12 mouse cellular contexts compared by ENCODE assay signal in the genomic region with DNA sequence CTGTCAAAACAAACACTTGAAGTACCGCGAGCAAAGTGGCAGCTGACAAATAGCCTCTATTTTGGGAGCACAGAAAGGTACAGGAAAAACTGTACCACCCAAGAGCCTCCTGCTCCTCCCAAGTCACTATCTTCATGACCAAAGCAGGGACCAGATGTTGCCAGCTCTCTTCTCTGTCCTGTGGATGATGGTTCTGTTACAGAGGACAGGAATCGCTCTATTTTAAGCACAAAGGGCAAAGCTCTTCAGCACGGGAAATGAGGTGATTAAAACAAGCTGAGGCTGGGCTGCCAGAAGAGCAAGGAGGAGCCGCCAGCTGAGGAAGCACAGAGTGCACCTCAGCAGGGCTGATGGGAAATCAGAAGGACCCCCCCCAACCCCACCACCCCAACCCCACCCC.
DNase-seq lines count a peak whose midpoint lies in the region; ATAC-seq and TF ChIP-seq lines count a peak whose summit lies in the region.
"Had no signal": no experiment of that assay in that cellular context is flagged by ENCODE, and none has a peak within 500 bp of the region (broad histone marks: within the 10 kb centered on the region; RNA-seq: fewer than 3 reads in every experiment).

No protein-coding gene starts in this region.

- H3K4me1 ChIP-seq in kidney, adult 2 months (ENCODE audit: control insufficient read depth, insufficient read depth, low read length), result no peaks in the 10 kb centered on the region
- H3K4me1 ChIP-seq in embryonic facial prominence, embryonic 12.5 days, result peaks cover 8% of the 10 kb centered on the region; the same call in 1 of the 2 replicates
- H3K4me1 ChIP-seq in heart, embryonic 16.5 days (ENCODE audit: control insufficient read depth, insufficient read depth, low read length), result peaks cover 6% of the 10 kb centered on the region; the same call in 1 of the 2 replicates
- H3K4me1 ChIP-seq in lung, postnatal 0 days (ENCODE audit: insufficient read depth, low read depth, low read length), result no peaks in the 10 kb centered on the region
- H3K4me1 ChIP-seq in liver, postnatal 0 days (ENCODE audit: insufficient read depth), result no peaks in the 10 kb centered on the region
- H3K4me1 ChIP-seq: forebrain, embryonic 13.5 days; hindbrain, embryonic 12.5 days had no signal

- H3K27me3 ChIP-seq in kidney, adult 2 months (replicated peaks; ENCODE audit: control insufficient read depth, insufficient read depth, low read length), result no peaks in the 10 kb centered on the region
- no peaks in the 10 kb centered on the region for H3K27me3 ChIP-seq in embryonic facial prominence, embryonic 12.5 days
- H3K27me3 ChIP-seq in heart, embryonic 16.5 days (ENCODE audit: control insufficient read depth, insufficient read depth, low read length), result no peaks in the 10 kb centered on the region
- H3K27me3 ChIP-seq in lung, postnatal 0 days (replicated peaks; ENCODE audit: insufficient read depth, low read length), result no peaks in the 10 kb centered on the region
- H3K27me3 ChIP-seq in liver, postnatal 0 days (ENCODE audit: insufficient read depth, low read length), result no peaks in the 10 kb centered on the region
- H3K27me3 ChIP-seq: forebrain, embryonic 13.5 days; hindbrain, embryonic 12.5 days had no signal

- peak; percentile 40; the same call in 1 of the 2 replicates for TF ChIP-seq EP300 in lung, postnatal 0 days (IDR thresholded peaks at IDR 0.05)
- no peak for TF ChIP-seq EP300 in liver, postnatal 0 days (IDR thresholded peaks at IDR 0.05; ENCODE audit: low read depth)

- DNase-seq in kidney, adult 2 months, result peak; percentile 36
- DNase-seq in kidney, postnatal 10 days, result no peak
- DNase-seq in lung, postnatal 0 days (ENCODE audit: low spot score), result peak; percentile 78
- DNase-seq in liver, postnatal 0 days, result no peak
- no peak for DNase-seq in spleen, adult 18-20 months
- DNase-seq: cerebellum, postnatal 25 days; right cerebral cortex, postnatal 14 days had no signal

- WGBS in kidney, adult 2 months, result 13% methylated on average over 5 of the region's 5 CpGs
- WGBS in embryonic facial prominence, embryonic 12.5 days, result 9% methylated on average over 5 of the region's 5 CpGs
- 3% methylated on average over 5 of the region's 5 CpGs for WGBS in heart, embryonic 16.5 days
- WGBS in lung, postnatal 0 days, result 8% methylated on average over 5 of the region's 5 CpGs
- WGBS in liver, postnatal 0 days (ENCODE audit: insufficient replicate concordance), result 13% methylated on average over 5 of the region's 5 CpGs

- peak overlapping the region; percentile 32; the same call in 1 of the 2 replicates for H3K4me2 ChIP-seq in embryonic facial prominence, embryonic 12.5 days (replicated peaks)
- H3K4me2 ChIP-seq in heart, embryonic 16.5 days (ENCODE audit: low read depth, low read length), result peak overlapping the region; percentile 56
- no peak overlapping the region for H3K4me2 ChIP-seq in lung, postnatal 0 days (replicated peaks; ENCODE audit: low read depth, low read length)
- no peak overlapping the region for H3K4me2 ChIP-seq in liver, postnatal 0 days (ENCODE audit: low read depth, low read length)
- H3K4me2 ChIP-seq: forebrain, embryonic 13.5 days; hindbrain, embryonic 12.5 days had no signal

- TF ChIP-seq POLR2A in kidney, adult 2 months (IDR thresholded peaks at IDR 0.05; ENCODE audit: low read depth, low read length), result no peak

- no peak for TF ChIP-seq CTCF in kidney, adult 2 months (conservative IDR thresholded peaks at IDR 0.05; ENCODE audit: insufficient read depth, insufficient read length, low read depth, low read length)
- no peak for TF ChIP-seq CTCF in lung, postnatal 0 days (IDR thresholded peaks at IDR 0.05)
- no peak for TF ChIP-seq CTCF in liver, postnatal 0 days (IDR thresholded peaks at IDR 0.05; ENCODE audit: low read depth)

- ATAC-seq in embryonic facial prominence, embryonic 12.5 days (ENCODE audit: insufficient number of reproducible peaks, insufficient read depth, low FRiP score, low TSS enrichment), result no peak
- ATAC-seq in heart, embryonic 16.5 days (replicated peaks; ENCODE audit: extremely low read depth, insufficient read depth, low FRiP score), result peak; percentile 85
- ATAC-seq in lung, postnatal 0 days, result peak; percentile 89
- no peak for ATAC-seq in CD4-positive, CD25-positive, alpha-beta regulatory T cell, adult 4 months
- ATAC-seq in liver, postnatal 0 days, result no peak
- ATAC-seq: forebrain, embryonic 13.5 days had no signal

- no peak overlapping the region for H3K27ac ChIP-seq in kidney, adult 2 months (ENCODE audit: insufficient read depth, low read depth, low read length)
- no peak overlapping the region for H3K27ac ChIP-seq in embryonic facial prominence, embryonic 12.5 days
- peak overlapping the region; percentile 64 for H3K27ac ChIP-seq in heart, embryonic 16.5 days (ENCODE audit: low read length)
- H3K27ac ChIP-seq in lung, postnatal 0 days (ENCODE audit: low read length), result peak overlapping the region; percentile 33; the same call in 1 of the 2 replicates
- no peak overlapping the region for H3K27ac ChIP-seq in liver, postnatal 0 days (ENCODE audit: low read depth)
- H3K27ac ChIP-seq: forebrain, embryonic 13.5 days; hindbrain, embryonic 12.5 days had no signal

- no peak overlapping the region for H3K4me3 ChIP-seq in kidney, adult 2 months (ENCODE audit: insufficient read depth, low read depth, low read length)
- H3K4me3 ChIP-seq in embryonic facial prominence, embryonic 12.5 days, result no peak overlapping the region
- H3K4me3 ChIP-seq in heart, embryonic 16.5 days (ENCODE audit: low read length), result peak overlapping the region; percentile 20
- H3K4me3 ChIP-seq in lung, postnatal 0 days (ENCODE audit: low read depth, low read length), result no peak overlapping the region
- H3K4me3 ChIP-seq in liver, postnatal 0 days (ENCODE audit: low read depth, low read length), result no peak overlapping the region
- H3K4me3 ChIP-seq: forebrain, embryonic 13.5 days; hindbrain, embryonic 12.5 days had no signal

- peak overlapping the region; percentile 24; the same call in 1 of the 2 replicates for H3K9ac ChIP-seq in embryonic facial prominence, embryonic 12.5 days
- peak overlapping the region; percentile 42; the same call in 1 of the 2 replicates for H3K9ac ChIP-seq in heart, embryonic 16.5 days (ENCODE audit: low read length)
- no peak overlapping the region for H3K9ac ChIP-seq in lung, postnatal 0 days (replicated peaks; ENCODE audit: low read depth)
- no peak overlapping the region for H3K9ac ChIP-seq in liver, postnatal 0 days (replicated peaks)
- H3K9ac ChIP-seq: forebrain, embryonic 13.5 days; hindbrain, embryonic 12.5 days had no signal

- no peaks in the 10 kb centered on the region for H3K36me3 ChIP-seq in kidney, adult 2 months (ENCODE audit: control insufficient read depth, insufficient read depth, low read length)
- H3K36me3 ChIP-seq in embryonic facial prominence, embryonic 12.5 days, result no peaks in the 10 kb centered on the region
- H3K36me3 ChIP-seq in heart, embryonic 16.5 days (ENCODE audit: control insufficient read depth, insufficient read depth), result no peaks in the 10 kb centered on the region
- no peaks in the 10 kb centered on the region for H3K36me3 ChIP-seq in lung, postnatal 0 days (ENCODE audit: insufficient read depth, low read length)
- H3K36me3 ChIP-seq in liver, postnatal 0 days (replicated peaks; ENCODE audit: insufficient read depth, low read length), result no peaks in the 10 kb centered on the region
- H3K36me3 ChIP-seq: hindbrain, embryonic 12.5 days had no signal

- H3K9me3 ChIP-seq in embryonic facial prominence, embryonic 12.5 days, result no peaks in the 10 kb centered on the region
- no peaks in the 10 kb centered on the region for H3K9me3 ChIP-seq in heart, embryonic 16.5 days (replicated peaks; ENCODE audit: control insufficient read depth, low read length)
- H3K9me3 ChIP-seq in lung, postnatal 0 days (ENCODE audit: low read length), result no peaks in the 10 kb centered on the region
- H3K9me3 ChIP-seq in liver, postnatal 0 days (ENCODE audit: low read length), result no peaks in the 10 kb centered on the region
- H3K9me3 ChIP-seq: forebrain, embryonic 13.5 days; hindbrain, embryonic 12.5 days had no signal

Comparison
In these comparisons a context has a peak if more than half of its experiments do, and no peak if none do; other contexts are left out.
1. DNase-seq: peak in kidney, adult 2 months (single experiment) and lung, postnatal 0 days (single experiment); none in kidney, postnatal 10 days (single experiment), liver, postnatal 0 days (single experiment) and spleen, adult 18-20 months (0 of 2).
2. H3K27ac ChIP-seq: peak in heart, embryonic 16.5 days (single experiment) and lung, postnatal 0 days (single experiment); none in kidney, adult 2 months (single experiment), embryonic facial prominence, embryonic 12.5 days (single experiment) and liver, postnatal 0 days (single experiment).
3. ATAC-seq: peak in heart, embryonic 16.5 days (single experiment) and lung, postnatal 0 days (single experiment); none in embryonic facial prominence, embryonic 12.5 days (single experiment), CD4-positive, CD25-positive, alpha-beta regulatory T cell, adult 4 months (single experiment) and liver, postnatal 0 days (single experiment).
4. H3K4me2 ChIP-seq: peak in embryonic facial prominence, embryonic 12.5 days (single experiment) and heart, embryonic 16.5 days (single experiment); none in lung, postnatal 0 days (single experiment) and liver, postnatal 0 days (single experiment).
5. H3K9ac ChIP-seq: peak in embryonic facial prominence, embryonic 12.5 days (single experiment) and heart, embryonic 16.5 days (single experiment); none in lung, postnatal 0 days (single experiment) and liver, postnatal 0 days (single experiment).